Mouse (Mus musculus) left cerebral cortex, postnatal 10 days (tissue): ENCODE data around the gene Glt1d1. TPM values are rescaled to one million over a fixed set of nuclear protein-coding genes. Genes with fewer than 3 reads are reported as not detected.
A peak's percentile ranks its signal among the peaks of the same experiment; 100 is the strongest.

Source experiments
- DNase-seq, 2 experiments: peaks; one replicate each; pipeline ENCODE4 v3.0.0; 2021 to 2022; ENCODE audit warnings: low spot score in 2 of 2, mixed read lengths in 1 of 2; ENCODE audit errors: extremely low spot score in 1 of 2
- intact Hi-C: fragments of 180-260 bp; cut with DNase I; formaldehyde crosslinking; loops from one replicate; pipeline ENCODE4 v1.15.1; 2025
- total RNA-seq, 2 experiments: library from RNA; stranded (reverse); gene quantifications; 2 replicates each; pipeline ENCODE4 v1.2.3; 2021

The Glt1d1 gene
- 10 to 100 TPM; 23.4 to 27.4 TPM for total RNA-seq

GRCm38 (mm10) chr5:127632167-127633145 lies at the start of gene Glt1d1, which contains the start of gene Slc15a4:
TSS of gene Glt1d1 (plus strand) at chr5:127632262.
TSS of gene Slc15a4 (minus strand) at chr5:127632897.
- DNase-seq: peak in 1 of 2 experiments; percentile 56
- intact Hi-C loops: no loop called here

DNA sequence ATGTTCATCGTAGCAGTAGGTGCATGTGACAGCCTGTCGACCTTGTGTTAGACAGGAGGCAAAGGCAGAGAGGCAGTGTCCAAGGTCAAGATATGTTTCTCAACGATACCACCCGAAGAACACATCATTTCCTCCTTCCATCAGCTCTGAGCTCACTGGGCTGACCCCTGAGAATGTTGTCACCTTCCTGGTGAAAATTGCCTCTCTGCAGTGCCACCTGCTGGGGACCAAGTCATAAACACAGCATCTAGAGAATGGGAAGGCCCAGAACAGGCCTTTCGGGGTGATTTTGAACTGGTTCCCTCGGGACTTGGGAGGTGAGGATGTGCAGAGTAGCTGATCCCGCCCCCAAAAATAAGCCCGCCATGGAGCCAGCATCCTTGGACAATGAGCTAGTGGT lies 48.4 kb upstream of the Glt1d1 start:
- intact Hi-C loops: no loop called here
- no peak for DNase-seq

GRCm38 (mm10) chr5:127587854-127588253 lies 44.2 kb upstream of the Glt1d1 start:
- no peak for DNase-seq
- intact Hi-C loops: no loop called here

GRCm38 (mm10) chr5:127592406-127592805 lies 39.7 kb upstream of the Glt1d1 start:
- intact Hi-C loops: loop anchor here (5.0 kb wide), 1 partner anchor 850 kb away; no protein-coding TSS in a partner anchor
- DNase-seq: no peak

DNA sequence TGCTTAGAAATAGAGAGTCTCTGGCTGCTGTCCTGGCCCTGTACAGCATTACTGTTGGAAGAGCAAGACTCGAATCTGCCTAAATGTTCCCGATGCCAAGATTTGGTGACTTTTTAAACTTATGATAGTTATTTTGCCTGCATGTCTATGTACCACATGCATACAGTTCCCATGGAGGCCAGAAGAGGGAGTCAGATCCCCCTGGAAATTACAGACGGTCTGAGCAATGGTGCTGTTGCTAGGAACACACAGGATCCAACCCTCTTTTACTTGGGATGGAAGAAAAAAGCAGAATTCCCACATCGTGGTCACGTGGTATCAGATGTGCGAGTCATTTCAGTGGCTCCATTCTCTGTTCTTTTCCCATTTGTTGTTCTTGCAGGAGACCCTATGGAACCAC lies 39.2 kb upstream of the Glt1d1 start:
- intact Hi-C loops: loop anchor here (5.0 kb wide), 1 partner anchor 849 kb away; no protein-coding TSS in a partner anchor
- DNase-seq: peak in 1 of 2 experiments; percentile 36

DNA sequence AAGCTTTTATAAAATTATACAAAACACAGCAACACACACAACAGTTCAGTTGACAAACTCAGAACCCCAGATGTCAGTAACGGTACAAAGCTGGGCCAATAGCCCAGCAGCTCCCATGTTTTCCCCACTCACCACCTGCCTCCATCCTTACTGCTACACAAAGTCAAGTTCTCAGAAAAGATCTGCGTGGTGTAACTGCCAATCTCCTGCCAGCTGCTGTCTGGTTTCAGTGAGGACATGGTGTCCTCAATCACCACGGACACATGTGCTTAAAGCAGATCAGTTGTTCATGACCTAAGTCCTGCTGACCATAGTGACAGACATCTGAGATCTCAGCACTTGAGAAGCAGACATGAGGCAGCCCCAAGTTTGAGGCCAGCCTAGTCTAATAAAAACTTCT lies 36.4 kb upstream of the Glt1d1 start:
- intact Hi-C loops: no loop called here
- no peak for DNase-seq

GRCm38 (mm10) chr5:127596862-127597261 lies 35.2 kb upstream of the Glt1d1 start:
- intact Hi-C loops: no loop called here

DNA sequence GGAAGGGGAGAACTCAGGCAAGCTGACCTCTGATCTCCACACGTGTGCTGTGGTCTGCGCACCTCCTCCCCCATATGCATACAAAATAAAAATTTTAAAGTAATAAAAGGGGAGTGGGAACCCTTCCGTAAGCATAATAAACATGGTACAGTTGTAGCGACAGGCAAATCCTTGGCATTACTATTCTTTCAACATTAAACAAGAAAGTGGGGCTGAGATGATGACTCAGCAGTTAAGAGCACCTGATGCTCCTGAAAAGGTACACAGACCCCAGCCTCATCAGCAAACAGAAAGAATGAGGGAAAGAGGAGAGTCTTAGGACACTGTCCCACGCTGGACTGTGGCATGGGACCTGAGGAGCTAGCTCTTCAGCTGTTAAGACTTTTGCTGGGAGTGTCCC lies 29.1 kb upstream of the Glt1d1 start:
- intact Hi-C loops: no loop called here
- no peak for DNase-seq

More at GRCm38 (mm10) chr5:127596862-127597261, 35.2 kb upstream of the Glt1d1 start:
- DNase-seq: no peak

- no peak for DNase-seq
- intact Hi-C loops: no loop called here
These were observed 24.6 kb upstream of the Glt1d1 start for GRCm38 (mm10) chr5:127607507-127607906.

DNA sequence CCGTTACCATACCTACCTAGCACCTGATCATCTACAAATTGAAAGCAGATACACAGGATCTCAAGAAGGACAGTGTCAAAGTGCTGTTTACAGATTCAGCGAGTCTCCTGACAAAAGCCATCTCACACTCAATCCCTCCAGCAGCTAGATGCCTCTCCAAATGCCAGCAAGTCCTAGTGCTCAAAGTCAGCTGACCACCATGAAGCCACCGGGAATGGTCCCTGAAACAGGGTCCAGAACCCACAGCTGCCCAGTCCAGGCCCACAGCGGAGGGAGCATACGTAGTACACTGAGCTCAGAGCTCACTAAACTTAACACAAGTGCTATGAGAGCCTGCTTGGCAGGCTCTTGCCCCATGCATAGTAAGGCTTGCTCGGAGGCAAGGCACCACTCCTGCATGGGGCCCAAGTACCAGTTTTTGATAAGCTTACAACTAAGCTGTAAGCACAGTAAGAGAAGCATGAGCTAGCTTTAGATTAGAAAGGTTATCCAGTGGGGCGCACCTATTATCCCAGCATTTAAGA lies 22.8 kb upstream of the Glt1d1 start:
- intact Hi-C loops: no loop called here
- no peak for DNase-seq

- peak in 1 of 2 experiments; percentile 64 for DNase-seq
- intact Hi-C loops: loop anchor here (10.0 kb wide), 1 partner anchor 884 kb away; no protein-coding TSS in a partner anchor
These were observed 21.1 kb upstream of the Glt1d1 start for GRCm38 (mm10) chr5:127610787-127611509.

DNA sequence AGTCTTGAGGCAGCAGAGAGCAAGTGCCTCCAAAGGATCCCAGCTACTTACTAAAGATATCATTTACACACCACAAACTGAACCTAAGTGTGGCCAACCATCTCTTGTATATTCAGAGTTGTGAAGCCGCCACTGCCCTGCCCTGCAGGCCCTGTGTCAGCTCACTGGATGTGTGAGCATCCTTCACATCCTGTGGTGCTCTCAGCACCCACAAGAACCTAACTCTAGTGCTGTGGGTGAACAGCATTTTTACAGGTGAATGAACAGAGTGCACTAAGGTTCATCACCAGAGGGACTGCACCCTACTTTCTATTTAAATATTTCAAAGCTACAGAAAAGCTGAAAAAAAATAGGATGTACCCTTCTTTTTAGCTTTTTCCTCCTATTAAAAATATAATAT lies 20.2 kb upstream of the Glt1d1 start:
- intact Hi-C loops: loop anchor here (10.0 kb wide), 1 partner anchor 883 kb away; no protein-coding TSS in a partner anchor
- DNase-seq: no peak

DNA sequence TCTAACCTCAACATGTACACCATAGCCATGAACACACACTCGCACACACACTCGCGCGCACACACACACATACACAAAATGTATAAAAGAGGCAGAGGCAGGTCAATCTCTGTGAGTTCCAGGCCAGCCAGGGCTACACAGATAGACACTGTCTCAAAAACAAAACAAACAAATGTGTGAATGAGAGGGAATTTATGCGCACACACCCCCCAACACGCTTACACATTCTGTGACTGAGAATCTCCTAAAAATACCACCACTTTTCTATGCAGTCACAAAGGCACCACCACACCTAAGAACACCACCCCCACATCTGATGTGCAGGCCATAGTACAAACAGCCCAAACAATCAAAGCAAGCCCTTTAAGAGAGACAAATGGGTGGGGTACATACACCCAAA lies 19.7 kb upstream of the Glt1d1 start:
- intact Hi-C loops: loop anchor here (10.0 kb wide), 1 partner anchor 882 kb away; no protein-coding TSS in a partner anchor
- no peak for DNase-seq

DNA sequence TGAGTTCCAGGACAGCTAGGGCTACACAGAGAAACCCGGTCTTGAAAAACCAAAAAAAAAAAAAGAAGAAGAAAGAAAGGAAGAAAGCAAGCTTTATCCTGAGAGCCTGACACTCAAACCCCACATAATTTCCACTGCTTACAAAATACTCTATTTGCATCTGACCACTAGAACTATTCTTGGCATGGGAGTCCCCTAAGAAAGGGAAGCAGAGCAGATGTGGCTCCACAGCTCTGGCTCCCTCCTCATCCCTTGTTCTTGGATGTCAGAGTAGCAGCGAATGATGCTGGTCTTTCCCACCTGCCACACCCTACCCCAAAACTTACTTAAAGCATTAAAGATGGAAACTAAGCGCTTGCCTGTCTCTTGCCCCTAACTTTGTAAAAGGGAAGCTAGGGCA lies 16.6 kb upstream of the Glt1d1 start:
- no peak for DNase-seq
- intact Hi-C loops: loop anchor here (10.0 kb wide), 1 partner anchor 879 kb away; no protein-coding TSS in a partner anchor

DNA sequence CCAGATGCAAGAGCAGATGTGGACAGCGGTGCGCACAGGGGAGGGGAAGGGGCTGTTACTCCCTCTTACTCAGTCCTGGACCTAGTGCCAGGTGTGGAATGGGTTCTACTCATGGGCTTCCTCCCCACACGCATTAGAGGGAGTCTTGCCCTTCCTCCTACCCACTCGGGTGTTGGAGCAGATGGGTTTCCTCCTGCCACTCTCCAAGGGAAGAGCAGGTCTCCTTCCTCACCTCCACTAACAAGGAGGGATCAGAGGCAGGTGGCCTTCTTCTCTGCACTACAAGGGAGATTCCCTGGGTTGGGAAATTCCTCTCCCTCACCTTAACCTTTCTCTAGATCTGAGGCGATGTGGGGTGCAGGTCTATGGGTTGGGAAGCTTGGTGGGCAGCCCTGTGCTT lies 15.9 kb upstream of the Glt1d1 start:
- intact Hi-C loops: loop anchor here (10.0 kb wide), 1 partner anchor 879 kb away; no protein-coding TSS in a partner anchor
- no peak for DNase-seq

DNA sequence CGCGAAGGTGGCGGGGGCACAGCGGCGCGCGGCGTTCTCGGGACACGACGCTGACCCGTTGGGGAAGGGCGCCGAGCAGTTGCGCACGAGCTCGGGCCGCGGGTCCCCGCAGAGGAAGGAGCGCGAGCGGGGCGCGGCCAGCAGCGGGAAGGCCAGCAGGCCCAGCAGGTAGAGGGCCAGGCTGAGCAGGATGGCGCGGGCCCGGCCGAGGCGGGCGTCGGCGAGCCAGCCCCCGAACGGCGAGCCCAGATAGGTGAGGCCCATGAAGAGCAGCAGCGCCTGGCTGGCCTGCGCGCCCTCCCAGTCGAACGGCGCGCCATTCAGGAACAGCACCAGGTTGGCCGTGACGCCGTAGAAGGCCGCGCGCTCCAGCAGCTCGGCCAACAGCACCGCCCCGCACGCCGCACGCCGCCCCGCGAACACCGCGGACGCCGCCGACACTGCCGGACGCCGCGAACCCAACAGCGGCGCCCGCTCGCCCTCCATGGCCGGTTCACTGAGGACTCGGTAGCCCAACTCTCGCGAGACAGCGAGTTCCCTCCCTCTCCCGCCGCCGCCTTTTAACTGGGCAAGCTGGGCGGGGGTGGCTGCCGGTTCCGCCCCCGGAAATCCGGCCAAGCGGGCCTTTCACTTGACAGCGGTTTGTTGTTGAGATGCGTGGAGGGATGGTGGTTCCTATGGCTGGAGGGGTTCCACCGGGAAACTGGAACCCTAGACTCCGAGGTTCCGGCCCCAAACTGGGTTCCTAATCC lies 15.0 kb upstream of the Glt1d1 start:
- peak; percentile 98 to 99 for DNase-seq
- intact Hi-C loops: loop anchor here (10.0 kb wide), 1 partner anchor 878 kb away; no protein-coding TSS in a partner anchor

DNA sequence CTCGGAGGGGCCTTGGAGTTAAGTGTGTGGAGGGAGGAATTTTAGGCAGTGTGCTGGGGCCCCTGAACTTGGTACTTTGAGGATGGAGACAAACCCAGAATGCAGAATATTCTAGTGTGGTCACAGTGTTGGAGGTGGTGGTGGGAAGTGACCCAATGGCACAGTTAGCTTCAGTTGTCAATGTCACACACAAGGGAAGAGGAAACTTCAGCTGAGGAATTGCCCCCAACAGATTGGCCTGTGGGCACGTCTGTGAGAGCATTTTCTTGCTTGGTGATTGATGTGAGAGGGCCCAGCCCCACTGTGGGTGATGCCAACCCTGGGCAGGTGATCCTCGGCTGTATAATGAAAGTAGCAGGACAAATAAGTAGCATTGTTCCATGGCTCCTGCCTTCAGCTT lies 13.2 kb upstream of the Glt1d1 start:
- intact Hi-C loops: loop anchor here (10.0 kb wide), 1 partner anchor 876 kb away; no protein-coding TSS in a partner anchor
- no peak for DNase-seq

- intact Hi-C loops: no loop called here
- no peak for DNase-seq
These were observed 11.7 kb upstream of the Glt1d1 start for GRCm38 (mm10) chr5:127620371-127620770.
